Mouse (Mus musculus) cortical plate, adult 2 months (tissue): ENCODE results near the gene Klhl41. TPM values are rescaled to one million over a fixed set of nuclear protein-coding genes. Genes with fewer than 3 reads are reported as not detected.
A peak's percentile ranks its signal among the peaks of the same experiment; 100 is the strongest.

Source experiments
- H3K27ac ChIP-seq: fragments of 200-500 bp; 2 replicates; pipeline ENCODE4 v1.5.1; 2012; ENCODE audit warnings: low read length, control low read depth, inconsistent platforms; ENCODE audit not compliant: insufficient read depth
- H3K4me1 ChIP-seq: fragments of 200-500 bp; 2 replicates; pipeline ENCODE4 v1.6.1; 2011; ENCODE audit warnings: low read length; ENCODE audit not compliant: control insufficient read depth, insufficient read depth
- H3K4me3 ChIP-seq: fragments of 200-500 bp; 2 replicates; pipeline ENCODE4 v1.5.1; 2011; ENCODE audit warnings: mild to moderate bottlenecking, low read length, control low read depth; ENCODE audit not compliant: insufficient read depth
- CTCF ChIP-seq: fragments of 200-500 bp; IDR thresholded peaks from 2 replicates; pipeline ENCODE4 v1.5.1; 2011; ENCODE audit warnings: mild to moderate bottlenecking, control low read depth, low read length; ENCODE audit not compliant: insufficient read depth; ENCODE audit errors: extremely low read depth
- POLR2A ChIP-seq: fragments of 200-500 bp; IDR thresholded peaks from 2 replicates; pipeline ENCODE4 v1.6.1; 2011; ENCODE audit warnings: mild to moderate bottlenecking, low read length, control low read depth; ENCODE audit not compliant: insufficient read depth; ENCODE audit errors: extremely low read depth
- polyA plus RNA-seq: library from polyadenylated mRNA; depleted of rRNA; stranded (reverse); fragments of >200 nt; gene quantifications from 2 replicates; pipeline ENCODE4 v1.2.3, GENCODE M21; 2012

Gene Klhl41
- polyA plus RNA-seq, 1 experiment: 0.46 TPM

DNA sequence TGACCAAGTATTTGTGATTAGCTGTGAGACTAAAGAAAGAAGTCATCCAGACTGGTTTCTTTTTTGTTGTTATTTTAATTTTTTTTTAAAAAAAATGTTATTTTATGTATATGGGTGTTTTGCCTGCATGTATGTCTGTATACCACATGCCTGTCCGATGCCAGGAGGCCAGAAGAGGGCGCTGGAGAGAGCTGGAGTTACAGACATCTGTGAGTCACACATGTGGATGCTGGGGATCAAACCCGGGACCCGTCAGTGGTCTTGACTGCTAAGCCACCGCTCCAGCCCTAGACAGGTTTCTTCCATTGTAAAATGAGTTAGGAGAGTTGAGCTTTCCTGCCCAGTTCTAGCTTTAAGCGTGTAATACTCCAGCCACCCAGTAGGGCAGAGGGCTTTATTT is 10.1 kb downstream of the Klhl41 start:
- Histone ChIP-seq H3K4me3 (no peak overlapping the region), H3K4me1 (peaks cover 1% of the 10 kb centered on the region; the same call in 1 of the 2 replicates), H3K27ac (no peak overlapping the region)
- TF ChIP-seq POLR2A: no peak
- no peak for TF ChIP-seq CTCF

DNA sequence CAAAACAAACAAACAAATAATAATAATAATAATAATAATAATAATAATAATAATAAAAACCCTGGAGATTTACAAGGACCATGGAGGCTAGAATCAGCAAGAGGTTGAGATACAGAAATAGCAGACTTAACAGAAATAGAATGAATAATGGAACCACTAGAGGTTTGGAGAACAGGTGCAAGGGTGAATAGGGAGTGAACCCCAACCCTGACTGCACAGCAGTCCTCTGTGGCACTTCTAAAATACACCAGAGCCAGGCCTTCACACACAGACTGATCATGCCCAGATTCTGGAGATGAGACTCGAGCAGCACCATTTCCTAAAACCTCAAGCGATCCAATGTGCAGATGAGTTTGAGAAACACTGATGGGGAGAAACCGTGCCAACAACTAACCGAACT is 12.0 kb downstream of the Klhl41 start:
- Histone ChIP-seq H3K27ac (no peak overlapping the region), H3K4me3 (no peak overlapping the region), H3K4me1 (peaks cover 1% of the 10 kb centered on the region; the same call in 1 of the 2 replicates)
- TF ChIP-seq CTCF (no peak), POLR2A (no peak)

DNA sequence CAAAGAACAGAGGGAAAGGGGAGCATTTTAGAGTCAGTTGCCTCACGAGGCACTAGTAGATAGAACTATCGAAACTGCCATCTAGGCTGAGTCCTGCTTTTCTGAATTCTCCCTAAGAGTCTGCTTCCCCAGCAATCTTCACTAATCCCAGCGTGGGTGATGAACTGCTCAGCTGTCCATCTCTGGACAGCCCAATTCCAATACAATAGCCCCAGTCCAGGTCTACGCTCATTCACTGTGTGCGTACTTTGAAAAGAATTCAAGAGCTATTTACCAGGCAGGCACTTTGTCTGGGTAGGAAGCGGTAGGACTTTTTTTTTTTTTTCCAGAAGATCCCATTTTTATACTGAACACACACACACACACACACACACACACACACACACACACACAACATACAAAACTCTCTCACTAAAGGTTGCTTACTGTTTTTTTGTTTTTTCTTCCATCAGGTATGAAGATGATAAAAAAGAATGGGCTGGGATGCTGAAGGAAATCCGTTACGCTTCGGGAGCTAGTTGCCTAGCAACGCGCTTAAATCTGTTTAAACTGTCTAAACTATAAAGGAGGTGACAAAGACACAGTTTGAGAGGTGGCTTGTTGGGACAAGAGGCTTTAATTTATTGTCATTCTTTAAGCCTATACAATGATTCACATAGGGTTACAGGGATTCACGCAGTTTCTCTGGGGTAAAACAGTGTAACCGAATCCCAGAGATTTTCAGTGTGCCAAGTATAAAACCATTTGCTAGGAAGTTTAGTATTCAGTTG is 13.3 kb downstream of the Klhl41 start:
- Histone ChIP-seq H3K4me3 (no peak overlapping the region), H3K27ac (no peak overlapping the region), H3K4me1 (peaks cover 1% of the 10 kb centered on the region; the same call in 1 of the 2 replicates)
- TF ChIP-seq CTCF: no peak
- no peak for TF ChIP-seq POLR2A

DNA sequence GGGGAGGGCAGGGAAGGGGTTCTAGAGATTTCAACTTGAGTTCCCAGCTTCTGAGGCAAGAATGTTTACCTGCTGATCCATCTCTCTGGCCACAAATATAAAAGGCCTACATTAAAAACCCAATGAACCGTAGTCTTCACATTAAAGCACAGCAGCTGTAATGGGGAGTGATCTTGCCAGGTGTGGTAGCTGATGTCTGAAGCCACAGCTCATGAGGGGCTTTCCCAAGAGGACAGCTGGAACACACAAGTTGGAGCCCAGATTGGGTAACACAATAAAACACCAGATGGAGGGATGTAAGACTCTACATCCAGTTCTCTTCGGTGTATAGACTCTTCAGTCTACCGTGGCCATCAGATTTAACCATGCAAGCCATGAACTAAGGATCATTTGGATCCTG is 14.6 kb downstream of the Klhl41 start:
- Histone ChIP-seq H3K4me3 (no peak overlapping the region), H3K4me1 (peaks cover 1% of the 10 kb centered on the region; the same call in 1 of the 2 replicates), H3K27ac (no peak overlapping the region)
- TF ChIP-seq CTCF: no peak
- no peak for TF ChIP-seq POLR2A

DNA sequence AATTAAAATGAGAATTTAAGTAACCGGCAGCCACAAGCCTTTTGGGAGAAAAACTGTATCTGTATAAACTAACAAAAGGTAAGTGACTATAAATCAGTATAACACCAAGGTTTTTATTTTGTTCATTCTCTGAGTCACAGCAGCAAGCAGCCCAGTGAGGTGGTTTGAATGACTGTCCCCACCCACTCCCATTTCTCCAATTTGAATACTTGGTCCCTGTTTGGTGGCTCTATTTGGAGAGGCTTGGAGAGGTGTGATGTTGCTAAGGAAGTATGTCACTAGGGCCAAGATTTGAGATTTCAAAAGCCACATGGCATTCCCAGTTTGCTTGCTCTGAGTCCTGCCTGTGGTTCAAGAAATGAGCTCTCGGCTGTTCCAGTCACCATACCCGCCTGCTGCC is 20.3 kb downstream of the Klhl41 start:
- Histone ChIP-seq H3K4me1 (no peaks in the 10 kb centered on the region), H3K27ac (no peak overlapping the region), H3K4me3 (no peak overlapping the region)
- TF ChIP-seq POLR2A (no peak), CTCF (no peak)

DNA sequence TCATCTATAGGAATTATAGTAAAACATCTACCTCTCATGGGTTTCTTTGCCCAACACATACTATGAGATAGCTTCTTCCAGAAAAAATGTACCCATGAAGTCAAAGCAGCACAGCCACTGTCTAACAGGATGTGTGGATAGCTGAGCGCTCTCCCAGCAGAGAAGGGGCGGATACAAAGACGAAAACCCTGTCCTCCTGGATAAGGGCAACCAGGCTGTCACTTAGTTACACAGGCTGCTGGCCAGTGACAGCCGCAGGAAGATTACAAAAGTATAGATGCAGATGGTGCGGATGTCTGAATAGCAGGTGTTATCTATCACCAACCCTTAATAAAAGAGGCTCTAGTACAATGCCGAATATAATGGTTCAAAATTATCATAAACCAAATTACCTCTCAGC is 20.9 kb downstream of the Klhl41 start:
- no peak for TF ChIP-seq CTCF
- no peak for TF ChIP-seq POLR2A
- H3K27ac ChIP-seq: no peak overlapping the region
- no peak overlapping the region for H3K4me3 ChIP-seq
- no peaks in the 10 kb centered on the region for H3K4me1 ChIP-seq

DNA sequence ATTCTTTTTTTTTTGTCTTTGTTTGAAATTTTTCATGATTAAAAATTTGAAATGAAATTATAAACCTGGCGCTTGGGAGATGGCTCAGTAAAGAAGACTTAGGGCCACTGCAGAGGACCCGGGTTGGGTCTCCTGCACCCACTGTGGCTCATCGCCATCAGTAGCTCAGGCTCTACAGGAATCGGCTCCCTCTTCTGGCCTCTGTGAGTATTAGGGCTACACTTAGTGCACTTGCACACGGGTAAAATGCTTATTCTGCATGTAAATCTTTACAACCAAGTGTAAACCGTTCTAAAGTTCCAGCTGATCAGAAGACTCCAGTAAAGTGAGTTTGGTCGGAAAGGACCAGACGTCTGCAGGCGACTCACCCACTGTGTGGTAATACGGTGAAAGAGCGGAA is 23.6 kb downstream of the Klhl41 start:
- TF ChIP-seq CTCF (no peak), POLR2A (no peak)
- no peak overlapping the region for H3K4me3 ChIP-seq
- H3K4me1 ChIP-seq: no peaks in the 10 kb centered on the region
- no peak overlapping the region for H3K27ac ChIP-seq

DNA sequence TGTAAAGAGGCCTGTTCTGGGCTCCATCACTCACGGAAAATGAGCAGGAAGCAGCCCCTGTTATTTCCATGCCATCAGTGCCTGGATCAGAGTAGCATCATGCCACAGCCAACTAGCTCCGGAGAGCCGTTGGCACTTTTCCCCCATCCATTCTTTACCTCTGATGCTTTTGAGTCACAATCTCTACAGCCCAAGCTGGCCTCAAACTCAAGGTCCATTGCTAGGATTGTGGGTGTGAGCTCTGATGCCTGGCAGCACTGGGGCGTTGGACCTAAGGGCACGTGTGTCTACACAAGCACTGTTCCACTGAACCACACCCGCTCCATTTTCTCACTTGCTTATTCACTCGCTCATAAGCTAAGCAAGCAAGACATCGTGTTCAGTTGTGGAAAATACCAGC is 30.5 kb downstream of the Klhl41 start:
- H3K4me3 ChIP-seq: no peak overlapping the region
- no peaks in the 10 kb centered on the region for H3K4me1 ChIP-seq
- TF ChIP-seq POLR2A (no peak), CTCF (no peak)
- no peak overlapping the region for H3K27ac ChIP-seq

DNA sequence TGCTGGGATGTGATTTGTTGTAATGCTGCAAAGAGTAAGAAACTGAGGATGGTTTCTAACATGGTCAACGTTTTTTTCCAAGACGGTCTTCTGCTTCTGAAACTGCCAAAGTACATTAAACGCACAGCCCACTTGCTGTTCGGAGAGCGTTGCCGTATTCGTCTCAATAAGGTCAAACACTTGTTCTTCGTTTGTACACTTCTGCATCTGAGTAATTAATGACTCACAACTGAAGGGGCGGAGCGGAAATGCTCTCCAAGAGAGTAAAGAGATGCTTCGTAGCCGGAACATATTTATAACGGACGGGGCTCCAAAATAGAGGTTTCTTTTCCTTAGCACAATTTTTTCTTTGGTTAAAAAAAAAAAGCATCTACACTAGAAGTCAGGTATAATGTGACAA is 42.3 kb downstream of the Klhl41 start:
- TF ChIP-seq POLR2A (no peak), CTCF (no peak)
- Histone ChIP-seq H3K4me1 (no peaks in the 10 kb centered on the region; the same call in 1 of the 2 replicates), H3K4me3 (peak overlapping the region; percentile 84)

DNA sequence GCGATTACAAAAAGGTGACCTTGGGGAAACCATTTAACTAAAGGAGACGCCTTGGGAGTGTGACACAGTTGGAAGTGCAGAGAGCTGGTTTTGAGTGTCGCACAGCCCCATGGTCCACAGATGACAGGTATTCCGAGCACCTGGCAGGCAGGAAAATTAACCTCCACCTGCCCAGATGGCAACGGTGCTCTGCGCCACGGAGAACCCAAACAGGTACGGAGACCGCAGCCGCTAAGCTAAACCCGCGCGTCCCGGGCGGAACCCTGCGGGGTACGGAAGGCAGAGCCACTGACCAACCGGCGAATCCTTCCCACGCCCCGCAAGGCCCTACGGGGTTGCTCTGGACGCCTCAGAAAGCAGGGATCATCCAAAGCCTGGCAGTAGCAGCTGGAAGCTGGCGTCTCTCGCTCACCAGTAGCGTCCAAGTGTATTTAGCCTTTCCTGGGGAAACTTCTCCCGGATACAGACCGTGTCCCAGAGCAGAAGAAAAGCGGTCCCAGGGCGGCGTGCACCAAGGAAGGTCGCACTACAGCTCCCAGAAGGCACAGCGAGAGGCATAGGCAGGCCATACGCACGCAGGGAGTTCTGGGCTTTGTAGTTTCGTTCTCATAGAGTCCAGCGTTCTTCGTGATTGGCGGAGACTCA is 43.2 kb downstream of the Klhl41 start, which contains the start of gene Fastkd1:
Gene Fastkd1, minus strand, starts transcription at position 536 of the 645 bp plus-strand sequence.
- Histone ChIP-seq H3K4me3 (peak within 1 kb of the TSS; percentile 84), H3K27ac (peak within 1 kb of the TSS; percentile 36), H3K4me1 (no peaks in the 10 kb centered on the region; the same call in 1 of the 2 replicates)
- TF ChIP-seq CTCF: no peak
- peak; percentile 74 for TF ChIP-seq POLR2A

More for the DNA sequence above, 42.3 kb downstream of the Klhl41 start:
- no peak overlapping the region for H3K27ac ChIP-seq
